In the genomic region with DNA sequence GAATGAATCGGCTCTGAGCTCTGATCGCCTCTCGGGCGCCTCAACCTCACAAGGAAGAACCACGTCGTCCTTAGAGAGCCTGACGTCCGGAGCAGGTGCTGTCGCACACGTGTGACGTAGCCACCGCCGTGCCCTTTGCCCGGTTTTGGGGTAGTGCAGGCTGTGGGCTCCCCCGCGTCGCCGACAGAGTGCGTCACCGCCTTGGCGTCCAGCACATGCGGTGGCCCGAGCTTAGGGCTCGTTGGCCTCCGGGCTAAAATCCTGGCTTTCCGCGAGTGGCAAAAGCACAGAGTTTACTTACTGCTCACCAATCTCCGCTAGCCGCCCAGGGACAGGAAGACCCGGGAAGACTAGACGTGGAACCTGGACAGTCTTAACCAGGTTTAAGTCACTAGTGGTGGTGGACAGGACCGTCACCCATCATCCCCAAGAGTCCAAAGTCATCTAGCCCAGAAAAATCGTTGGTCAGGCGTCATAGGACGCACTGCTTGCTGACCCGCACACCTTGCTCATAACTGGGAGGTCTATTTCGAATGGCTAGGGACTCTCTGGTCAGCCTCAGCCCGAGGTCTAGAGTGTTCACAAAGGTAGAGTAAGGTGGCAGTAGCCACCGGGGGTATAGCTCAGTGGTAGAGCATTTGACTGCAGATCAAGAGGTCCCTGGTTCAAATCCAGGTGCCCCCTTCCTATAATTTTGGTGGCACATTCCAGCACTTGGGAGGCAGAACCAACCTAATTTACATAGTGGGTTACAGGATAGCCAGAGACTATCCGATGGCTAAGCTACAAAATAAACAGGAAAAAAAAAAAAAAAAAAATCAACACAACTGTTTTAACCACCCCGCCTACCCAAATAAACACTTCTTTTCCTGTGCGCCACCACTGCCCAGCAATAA, we compare ENCODE assay signal across 8 mouse cellular contexts. TPM values are rescaled to one million over a fixed set of nuclear protein-coding genes. Genes with fewer than 3 reads are reported as not detected.
DNase-seq lines count a peak whose midpoint lies in the region; ATAC-seq and TF ChIP-seq lines count a peak whose summit lies in the region.

No protein-coding gene starts in this region.

- DNase-seq in 3134 (ENCODE audit: extremely low read depth, insufficient read length, low spot score): peak; percentile 91
- peak; percentile 93 to 94 for DNase-seq in adrenal gland, postnatal 36 days
- peak; percentile 88 to 92 for DNase-seq in heart, adult 18-20 months
- peak; percentile 95 for DNase-seq in kidney, adult 2 months
- peak; percentile 79 to 87 for DNase-seq in spleen, adult 2 months (ENCODE audit: low read depth in 1 of 2, low spot score in 2 of 2)

- H3K27me3 ChIP-seq in embryonic facial prominence, embryonic 13.5 days: peaks cover 3% of the 10 kb centered on the region; the same call in 1 of the 2 replicates
- no peaks in the 10 kb centered on the region for H3K27me3 ChIP-seq in kidney, adult 2 months (replicated peaks; ENCODE audit: control insufficient read depth, insufficient read depth, low read length)
- 0 out of 2 replicates have a peak, but pooled peaks cover 6% of the 10 kb centered on the region for H3K27me3 ChIP-seq in limb, embryonic 12.5 days
- H3K27me3 ChIP-seq in midbrain, embryonic 15.5 days (replicated peaks): no peaks in the 10 kb centered on the region; the same call in 1 of the 2 replicates
- no peaks in the 10 kb centered on the region for H3K27me3 ChIP-seq in spleen, adult 2 months (ENCODE audit: control insufficient read depth, insufficient read depth, low read length)

- no peaks in the 10 kb centered on the region for H3K36me3 ChIP-seq in embryonic facial prominence, embryonic 13.5 days
- no peaks in the 10 kb centered on the region for H3K36me3 ChIP-seq in kidney, adult 2 months (ENCODE audit: control insufficient read depth, insufficient read depth, low read length)
- no peaks in the 10 kb centered on the region for H3K36me3 ChIP-seq in limb, embryonic 12.5 days
- no peaks in the 10 kb centered on the region for H3K36me3 ChIP-seq in midbrain, embryonic 15.5 days (replicated peaks)
- no peaks in the 10 kb centered on the region for H3K36me3 ChIP-seq in spleen, adult 2 months (ENCODE audit: control insufficient read depth, insufficient read depth, low read length)

- peaks cover 24% of the 10 kb centered on the region for H3K4me1 ChIP-seq in embryonic facial prominence, embryonic 13.5 days
- H3K4me1 ChIP-seq in kidney, adult 2 months (ENCODE audit: control insufficient read depth, insufficient read depth, low read length): peaks cover 8% of the 10 kb centered on the region
- peaks cover 18% of the 10 kb centered on the region for H3K4me1 ChIP-seq in limb, embryonic 12.5 days (replicated peaks)
- peaks cover 29% of the 10 kb centered on the region for H3K4me1 ChIP-seq in midbrain, embryonic 15.5 days
- H3K4me1 ChIP-seq in spleen, adult 2 months (ENCODE audit: control insufficient read depth, insufficient read depth, insufficient read length): peaks cover 15% of the 10 kb centered on the region; the same call in 1 of the 2 replicates

- H3K4me2 ChIP-seq in embryonic facial prominence, embryonic 13.5 days: peak overlapping the region; percentile 81
- peak overlapping the region; percentile 75 for H3K4me2 ChIP-seq in limb, embryonic 12.5 days
- peak overlapping the region; percentile 84 for H3K4me2 ChIP-seq in midbrain, embryonic 15.5 days

- WGBS in embryonic facial prominence, embryonic 13.5 days: 5% methylated on average over 42 of the region's 42 CpGs
- WGBS in kidney, adult 2 months: 5% methylated on average over 42 of the region's 42 CpGs
- 5% methylated on average over 42 of the region's 42 CpGs for WGBS in limb, embryonic 12.5 days
- WGBS in midbrain, embryonic 15.5 days: 5% methylated on average over 42 of the region's 42 CpGs
- 7% methylated on average over 42 of the region's 42 CpGs for WGBS in spleen, adult 2 months

- no peak overlapping the region for H3K27ac ChIP-seq in embryonic facial prominence, embryonic 13.5 days
- H3K27ac ChIP-seq in kidney, adult 2 months (ENCODE audit: insufficient read depth, low read depth, low read length): peak overlapping the region; percentile 59; the same call in 1 of the 2 replicates
- H3K27ac ChIP-seq in limb, embryonic 12.5 days: no peak overlapping the region
- peak overlapping the region; percentile 77 for H3K27ac ChIP-seq in midbrain, embryonic 15.5 days
- H3K27ac ChIP-seq in spleen, adult 2 months (ENCODE audit: insufficient read depth, low read length): 0 out of 2 replicates have a peak overlapping the region, but pooled peaks have one; percentile 31

- no peak for TF ChIP-seq POLR2A in kidney, adult 2 months (IDR thresholded peaks at IDR 0.05; ENCODE audit: low read depth, low read length)
- no peak; the same call in 1 of the 2 replicates for TF ChIP-seq POLR2A in spleen, adult 2 months (IDR thresholded peaks at IDR 0.05; ENCODE audit: low read depth, low read length)

- H3K4me3 ChIP-seq in embryonic facial prominence, embryonic 13.5 days: peak overlapping the region; percentile 74
- H3K4me3 ChIP-seq in kidney, adult 2 months (ENCODE audit: insufficient read depth, low read depth, low read length): peak overlapping the region; percentile 90
- peak overlapping the region; percentile 66 for H3K4me3 ChIP-seq in limb, embryonic 12.5 days (replicated peaks)
- peak overlapping the region; percentile 63 for H3K4me3 ChIP-seq in midbrain, embryonic 15.5 days
- H3K4me3 ChIP-seq in spleen, adult 2 months (ENCODE audit: extremely low read depth, insufficient read depth, insufficient read length): peak overlapping the region; percentile 69

- TF ChIP-seq CTCF in kidney, adult 2 months (conservative IDR thresholded peaks at IDR 0.05; ENCODE audit: insufficient read depth, insufficient read length, low read depth, low read length): no peak
- TF ChIP-seq CTCF in spleen, adult 2 months (IDR thresholded peaks at IDR 0.05; ENCODE audit: extremely low read depth, insufficient read depth, insufficient read length, insufficient replicate concordance): no peak

- peak overlapping the region; percentile 76 for H3K9ac ChIP-seq in embryonic facial prominence, embryonic 13.5 days
- H3K9ac ChIP-seq in limb, embryonic 12.5 days (replicated peaks): peak overlapping the region; percentile 67
- H3K9ac ChIP-seq in midbrain, embryonic 15.5 days: peak overlapping the region; percentile 57

- no peaks in the 10 kb centered on the region for H3K9me3 ChIP-seq in embryonic facial prominence, embryonic 13.5 days
- no peaks in the 10 kb centered on the region for H3K9me3 ChIP-seq in limb, embryonic 12.5 days
- H3K9me3 ChIP-seq in midbrain, embryonic 15.5 days: no peaks in the 10 kb centered on the region

- ATAC-seq in embryonic facial prominence, embryonic 13.5 days (ENCODE audit: insufficient number of reproducible peaks, insufficient read depth, low FRiP score, low TSS enrichment, low read depth): peak; percentile 96
- ATAC-seq in limb, embryonic 12.5 days (ENCODE audit: insufficient number of reproducible peaks, insufficient read depth, low FRiP score, low TSS enrichment, low read depth): peak; percentile 96
- peak; percentile 99 for ATAC-seq in midbrain, embryonic 15.5 days (replicated peaks)

RNA-seq across cellular contexts. Expression of gene Wdr43, which starts 16.8 kb away (rescaled TPM):
- 100 to 1,000 TPM in 1 of 2 experiments, 10 to 100 TPM in 1; 52.1 to 107 TPM for total RNA-seq in adrenal gland, postnatal 36 days (2021)
- polyA plus RNA-seq in embryonic facial prominence, embryonic 13.5 days (2015; fragmentation: Nextera tagmentation; extraction: Ambion mirVana): 77.3 and 77.4 TPM in 2 replicates
- total RNA-seq in heart, adult 18-20 months (2021): 10 to 100 TPM; 19.4 to 20.6 TPM
- 5.0 and 6.5 TPM in 2 replicates for polyA plus RNA-seq in kidney, adult 2 months (2012; rRNA removed)
- polyA plus RNA-seq in limb, embryonic 12.5 days (2016; fragmentation: Nextera tagmentation; extraction: Ambion mirVana): 92.6 and 96.6 TPM in 2 replicates
- 52.4 and 53.0 TPM in 2 replicates for polyA plus RNA-seq in midbrain, embryonic 15.5 days (2015; fragmentation: Nextera tagmentation; extraction: Ambion mirVana)
- 7.5 and 11.4 TPM in 2 replicates for polyA plus RNA-seq in spleen, adult 2 months (2012; rRNA removed)

RNA-seq across cellular contexts. Expression of gene Spdya, which starts 47.0 kb away (rescaled TPM):
- under 1 TPM; 0.53 to 0.82 TPM for total RNA-seq in adrenal gland, postnatal 36 days (2021)
- polyA plus RNA-seq in embryonic facial prominence, embryonic 13.5 days (2015; fragmentation: Nextera tagmentation; extraction: Ambion mirVana): 0.89 and 1.2 TPM in 2 replicates
- under 1 TPM in 1 of 2 experiments, not detected in 1; 0.18 TPM for total RNA-seq in heart, adult 18-20 months (2021)
- 0.08 TPM in 1 of 2 replicates, not detected in the other for polyA plus RNA-seq in kidney, adult 2 months (2012; rRNA removed)
- polyA plus RNA-seq in limb, embryonic 12.5 days (2016; fragmentation: Nextera tagmentation; extraction: Ambion mirVana): 1.3 and 1.4 TPM in 2 replicates
- 1.4 TPM in 2 replicates for polyA plus RNA-seq in midbrain, embryonic 15.5 days (2015; fragmentation: Nextera tagmentation; extraction: Ambion mirVana)
- polyA plus RNA-seq in spleen, adult 2 months (2012; rRNA removed): not detected in 2 replicates

Comparison
In these comparisons a context has a peak if more than half of its experiments do, and no peak if none do; other contexts are left out.
1. H3K27ac ChIP-seq: peak in kidney, adult 2 months (single experiment), midbrain, embryonic 15.5 days (single experiment) and spleen, adult 2 months (single experiment); none in embryonic facial prominence, embryonic 13.5 days (single experiment) and limb, embryonic 12.5 days (single experiment).
2. Peak in every context shown above with its lines, with median percentiles within 50 percentile points of each other: DNase-seq, ATAC-seq, H3K4me2 ChIP-seq, H3K4me3 ChIP-seq and H3K9ac ChIP-seq.